Mouse (Mus musculus): Measurements from ENCODE around the gene Foxn3. TPM values are rescaled to one million over a fixed set of nuclear protein-coding genes. Genes with fewer than 3 reads are reported as not detected.

The Foxn3 gene
- polyA plus RNA-seq, 3 experiments from 2014 or later = 65.0 to 119 (median 97.5) TPM

- peak; percentile 15 for ATAC-seq
Measured at GRCm38 (mm10) chr12:99562073-99562866, 1.1 kb downstream of the Foxn3 start.

GRCm38 (mm10) chr12:99561333-99561766, 2.0 kb downstream of the Foxn3 start:
- ATAC-seq = peak; percentile 22

GRCm38 (mm10) chr12:99560701-99561332, 2.6 kb downstream of the Foxn3 start:
- ATAC-seq = no peak

- ATAC-seq = peak; percentile 60
Measured at GRCm38 (mm10) chr12:99559483-99559882, 3.9 kb downstream of the Foxn3 start.

- ATAC-seq = no peak
Measured at GRCm38 (mm10) chr12:99558476-99558875, 4.9 kb downstream of the Foxn3 start.

GRCm38 (mm10) chr12:99557498-99557897, 5.9 kb downstream of the Foxn3 start:
- ATAC-seq = no peak

GRCm38 (mm10) chr12:99550629-99551028, 12.8 kb downstream of the Foxn3 start:
- ATAC-seq = no peak

GRCm38 (mm10) chr12:99549811-99550210, 13.6 kb downstream of the Foxn3 start:
- ATAC-seq = no peak

GRCm38 (mm10) chr12:99548419-99548818, 15.0 kb downstream of the Foxn3 start:
- no peak for ATAC-seq

- no peak for ATAC-seq
Measured at GRCm38 (mm10) chr12:99547295-99547694, 16.1 kb downstream of the Foxn3 start.

GRCm38 (mm10) chr12:99545270-99545770, 18.1 kb downstream of the Foxn3 start:
- no peak for ATAC-seq

- peak; percentile 63 for ATAC-seq
Measured at GRCm38 (mm10) chr12:99544262-99545128, 18.9 kb downstream of the Foxn3 start.

- ATAC-seq = no peak
Measured at GRCm38 (mm10) chr12:99543421-99544195, 19.8 kb downstream of the Foxn3 start.

- no peak for ATAC-seq
Measured at GRCm38 (mm10) chr12:99540201-99540600, 23.2 kb downstream of the Foxn3 start.

- no peak for ATAC-seq
Measured at GRCm38 (mm10) chr12:99537316-99537715, 26.1 kb downstream of the Foxn3 start.

GRCm38 (mm10) chr12:99536426-99536825, 27.0 kb downstream of the Foxn3 start:
- ATAC-seq = no peak

GRCm38 (mm10) chr12:99532342-99532741, 31.0 kb downstream of the Foxn3 start:
- ATAC-seq = no peak

- ATAC-seq = no peak
Measured at GRCm38 (mm10) chr12:99529687-99530411, 33.5 kb downstream of the Foxn3 start.

GRCm38 (mm10) chr12:99528958-99529357, 34.4 kb downstream of the Foxn3 start:
- no peak for ATAC-seq

GRCm38 (mm10) chr12:99527452-99527851, 35.9 kb downstream of the Foxn3 start:
- ATAC-seq = no peak

- no peak for ATAC-seq
Measured at GRCm38 (mm10) chr12:99526571-99527140, 36.7 kb downstream of the Foxn3 start.

Data from inflammation-experienced regulatory T-cells, adult 6 months (primary cell).